Mouse (Mus musculus): ENCODE results near the gene Baz2a. TPM values are rescaled to one million over a fixed set of nuclear protein-coding genes. Genes with fewer than 3 reads are reported as not detected.
"Not testable (repeated sequence)": the region's sequence is repeated elsewhere in the genome, so short reads cannot be mapped to it uniquely, and the experiment has no call there.

Gene Baz2a
- polyA plus RNA-seq, 1 experiment from 2014 or later: 14.7 TPM

- WGBS: 9% methylated on average over 3 of the region's 3 CpGs
- H3K27ac ChIP-seq (replicated peaks): peak overlapping the region; percentile 95
- no peak for DNase-seq (ENCODE audit: low spot score)
- H3K9me3 ChIP-seq: no peaks in the 10 kb centered on the region
- H3K4me3 ChIP-seq: peak overlapping the region; percentile 99
- peaks cover 54% of the 10 kb centered on the region for H3K36me3 ChIP-seq (replicated peaks)
- no peaks in the 10 kb centered on the region for H3K27me3 ChIP-seq (replicated peaks; ENCODE audit: low read depth, poor library complexity, severe bottlenecking)
- H3K4me1 ChIP-seq: peaks cover 19% of the 10 kb centered on the region
Observed at GRCm38 (mm10) chr10:128084160-128084559, 7.2 kb upstream of the Baz2a start.

- Histone ChIP-seq H3K27me3 (replicated peaks; ENCODE audit: low read depth, poor library complexity, severe bottlenecking) (no peaks in the 10 kb centered on the region), H3K9me3 (no peaks in the 10 kb centered on the region), H3K4me1 (peaks cover 27% of the 10 kb centered on the region), H3K36me3 (replicated peaks) (peaks cover 72% of the 10 kb centered on the region), H3K27ac (replicated peaks) (no peak overlapping the region), H3K4me3 (no peak overlapping the region)
- 81% methylated on average over 6 of the region's 6 CpGs for WGBS
- peak; percentile 32 for DNase-seq (ENCODE audit: low spot score)
Observed at GRCm38 (mm10) chr10:128086391-128086790, 5.0 kb upstream of the Baz2a start.

- Histone ChIP-seq H3K4me1 (peaks cover 31% of the 10 kb centered on the region), H3K36me3 (replicated peaks) (peaks cover 72% of the 10 kb centered on the region)
- not testable (repeated sequence) for H3K27ac ChIP-seq (replicated peaks); DNase-seq (ENCODE audit: low spot score); H3K27me3 ChIP-seq (replicated peaks; ENCODE audit: low read depth, poor library complexity, severe bottlenecking); H3K4me3 ChIP-seq; H3K9me3 ChIP-seq
- 82% methylated on average over 2 of the region's 2 CpGs for WGBS
Observed at GRCm38 (mm10) chr10:128087216-128087615, 4.2 kb upstream of the Baz2a start.

DNA sequence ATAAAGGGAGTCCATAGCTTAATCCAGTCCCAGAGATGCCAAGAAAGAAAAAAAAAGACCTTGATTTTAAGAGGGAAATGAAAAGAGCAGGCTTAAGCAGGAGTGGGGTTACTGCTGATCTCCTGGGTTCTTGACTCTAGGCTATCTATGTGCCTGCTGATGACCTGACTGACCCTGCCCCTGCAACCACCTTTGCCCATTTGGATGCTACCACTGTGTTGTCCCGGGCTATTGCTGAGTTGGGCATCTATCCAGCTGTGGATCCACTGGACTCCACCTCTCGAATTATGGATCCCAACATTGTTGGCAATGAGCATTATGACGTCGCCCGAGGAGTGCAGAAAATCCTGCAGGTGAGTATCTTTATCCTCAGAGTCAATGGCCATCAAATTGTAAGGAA is 3.2 kb upstream of the Baz2a start:
- Histone ChIP-seq H3K4me3 (no peak overlapping the region), H3K36me3 (replicated peaks) (peaks cover 72% of the 10 kb centered on the region), H3K27me3 (replicated peaks; ENCODE audit: low read depth, poor library complexity, severe bottlenecking) (no peaks in the 10 kb centered on the region), H3K9me3 (no peaks in the 10 kb centered on the region), H3K27ac (replicated peaks) (no peak overlapping the region), H3K4me1 (peaks cover 36% of the 10 kb centered on the region)
- no peak for DNase-seq (ENCODE audit: low spot score)
- 95% methylated on average over 5 of the region's 5 CpGs for WGBS

GRCm38 (mm10) chr10:128089842-128090241 is 1.5 kb upstream of the Baz2a start:
- Histone ChIP-seq H3K9me3 (no peaks in the 10 kb centered on the region), H3K36me3 (replicated peaks) (peaks cover 61% of the 10 kb centered on the region)

GRCm38 (mm10) chr10:128090651-128091563 is 470 bp upstream of the Baz2a start:
- DNase-seq (ENCODE audit: low spot score): peak; percentile 87
- Histone ChIP-seq H3K9me3 (no peaks in the 10 kb centered on the region), H3K36me3 (replicated peaks) (peaks cover 50% of the 10 kb centered on the region), H3K27me3 (replicated peaks; ENCODE audit: low read depth, poor library complexity, severe bottlenecking) (no peaks in the 10 kb centered on the region), H3K27ac (replicated peaks) (peak overlapping the region; percentile 92), H3K4me3 (peak overlapping the region; percentile 90), H3K4me1 (peaks cover 52% of the 10 kb centered on the region)
- WGBS: 9% methylated on average over 14 of the region's 14 CpGs

More at GRCm38 (mm10) chr10:128089842-128090241, 1.5 kb upstream of the Baz2a start:
- no peaks in the 10 kb centered on the region for H3K27me3 ChIP-seq (replicated peaks; ENCODE audit: low read depth, poor library complexity, severe bottlenecking)
- WGBS: 71% methylated on average over 5 of the region's 5 CpGs
- peaks cover 46% of the 10 kb centered on the region for H3K4me1 ChIP-seq
- no peak overlapping the region for H3K4me3 ChIP-seq
- no peak overlapping the region for H3K27ac ChIP-seq (replicated peaks)
- no peak for DNase-seq (ENCODE audit: low spot score)

- no peaks in the 10 kb centered on the region for H3K9me3 ChIP-seq
- peak overlapping the region; percentile 92 for H3K27ac ChIP-seq (replicated peaks)
- H3K4me1 ChIP-seq: peaks cover 62% of the 10 kb centered on the region
- peaks cover 31% of the 10 kb centered on the region for H3K36me3 ChIP-seq (replicated peaks)
- under 1% methylated on average over 86 of the region's 88 CpGs for whole genome bisulfite sequencing
- H3K27me3 ChIP-seq (replicated peaks; ENCODE audit: low read depth, poor library complexity, severe bottlenecking): no peaks in the 10 kb centered on the region
- peak; percentile 86 for DNase-seq (ENCODE audit: low spot score)
- peak overlapping the region; percentile 90 for H3K4me3 ChIP-seq
Observed at GRCm38 (mm10) chr10:128092506-128093495, 1.4 kb downstream of the Baz2a start.

DNA sequence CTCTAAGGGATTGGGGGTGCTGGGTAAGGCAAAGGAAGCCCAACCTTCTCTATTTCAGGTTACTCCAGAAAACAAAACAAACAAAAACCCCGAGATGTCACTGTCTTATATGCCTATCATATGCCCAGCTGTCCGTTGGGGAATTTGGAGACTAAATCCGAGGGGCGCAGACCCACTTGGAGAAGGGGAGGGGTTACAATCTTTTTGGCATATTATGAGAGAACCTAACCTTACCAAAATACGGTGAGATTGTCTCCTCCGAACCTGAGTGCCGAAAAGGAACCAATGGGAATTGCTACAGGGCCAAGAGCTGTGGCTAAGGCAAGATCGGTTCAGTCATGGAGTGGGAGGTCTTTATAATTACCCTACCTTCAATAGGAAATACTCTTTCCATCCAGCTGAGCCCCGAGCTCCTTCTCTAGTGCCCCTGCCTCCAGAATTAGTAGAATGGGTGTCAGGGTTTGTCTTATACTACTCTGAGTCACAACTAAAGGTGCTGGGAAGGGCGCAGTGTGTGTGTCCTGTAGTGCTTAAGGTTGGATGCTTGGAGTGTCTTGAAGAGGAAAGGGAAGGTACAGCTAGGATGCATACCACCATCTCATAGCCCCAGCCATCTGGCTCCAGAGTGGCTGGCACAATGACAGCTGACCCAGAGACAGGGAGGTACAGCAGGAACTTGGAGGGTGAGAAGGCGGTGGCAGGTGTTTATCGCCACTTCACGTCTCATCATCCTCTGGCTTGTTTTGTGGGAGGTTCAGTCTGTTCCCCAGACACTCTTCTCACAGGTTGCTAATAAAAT is 2.3 kb downstream of the Baz2a start:
- peak; percentile 11 for DNase-seq (ENCODE audit: low spot score)
- Histone ChIP-seq H3K27ac (replicated peaks) (peak overlapping the region; percentile 92), H3K4me3 (peak overlapping the region; percentile 90), H3K36me3 (replicated peaks) (peaks cover 22% of the 10 kb centered on the region), H3K4me1 (peaks cover 69% of the 10 kb centered on the region), H3K9me3 (no peaks in the 10 kb centered on the region), H3K27me3 (replicated peaks; ENCODE audit: low read depth, poor library complexity, severe bottlenecking) (no peaks in the 10 kb centered on the region)
- WGBS: 29% methylated on average over 13 of the region's 13 CpGs

DNA sequence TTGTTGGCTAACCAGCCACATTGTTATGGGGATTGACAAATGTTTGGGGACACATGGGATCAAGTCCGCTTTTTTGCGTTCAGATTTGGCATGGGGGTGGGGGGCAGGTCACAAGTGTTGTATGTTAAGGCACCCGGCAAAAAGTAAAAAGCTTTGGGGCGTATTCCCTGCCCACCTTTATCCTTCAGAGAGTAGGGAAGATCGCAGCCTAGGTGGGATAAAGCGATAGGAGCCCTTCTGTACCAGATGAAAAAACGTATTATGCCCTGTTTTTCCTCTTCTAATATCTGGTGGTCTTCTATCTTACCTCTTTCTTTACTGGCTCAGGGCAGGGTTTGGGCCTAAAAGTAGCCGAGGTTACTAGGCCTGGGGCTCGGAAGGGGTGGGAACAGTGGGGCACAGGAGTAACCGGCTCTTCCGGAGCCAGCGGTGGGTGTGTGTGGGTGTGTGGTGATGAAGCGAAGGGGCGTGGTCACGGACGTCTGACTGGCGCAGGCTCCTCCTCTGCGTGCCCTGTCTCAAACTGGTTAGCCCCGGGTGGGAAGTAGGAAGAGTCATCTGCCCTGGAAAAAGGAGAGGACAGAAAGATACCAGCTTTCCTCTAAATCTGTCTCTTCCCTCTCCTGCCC is 3.1 kb downstream of the Baz2a start:
- H3K4me1 ChIP-seq: peaks cover 72% of the 10 kb centered on the region
- H3K36me3 ChIP-seq (replicated peaks): peaks cover 15% of the 10 kb centered on the region
- WGBS: 11% methylated on average over 19 of the region's 19 CpGs
- no peaks in the 10 kb centered on the region for H3K27me3 ChIP-seq (replicated peaks; ENCODE audit: low read depth, poor library complexity, severe bottlenecking)
- H3K9me3 ChIP-seq: no peaks in the 10 kb centered on the region
- H3K4me3 ChIP-seq: peak overlapping the region; percentile 90
- peak; percentile 89 for DNase-seq (ENCODE audit: low spot score)
- peak overlapping the region; percentile 51; the same call in 1 of the 2 replicates for H3K27ac ChIP-seq (replicated peaks)

DNA sequence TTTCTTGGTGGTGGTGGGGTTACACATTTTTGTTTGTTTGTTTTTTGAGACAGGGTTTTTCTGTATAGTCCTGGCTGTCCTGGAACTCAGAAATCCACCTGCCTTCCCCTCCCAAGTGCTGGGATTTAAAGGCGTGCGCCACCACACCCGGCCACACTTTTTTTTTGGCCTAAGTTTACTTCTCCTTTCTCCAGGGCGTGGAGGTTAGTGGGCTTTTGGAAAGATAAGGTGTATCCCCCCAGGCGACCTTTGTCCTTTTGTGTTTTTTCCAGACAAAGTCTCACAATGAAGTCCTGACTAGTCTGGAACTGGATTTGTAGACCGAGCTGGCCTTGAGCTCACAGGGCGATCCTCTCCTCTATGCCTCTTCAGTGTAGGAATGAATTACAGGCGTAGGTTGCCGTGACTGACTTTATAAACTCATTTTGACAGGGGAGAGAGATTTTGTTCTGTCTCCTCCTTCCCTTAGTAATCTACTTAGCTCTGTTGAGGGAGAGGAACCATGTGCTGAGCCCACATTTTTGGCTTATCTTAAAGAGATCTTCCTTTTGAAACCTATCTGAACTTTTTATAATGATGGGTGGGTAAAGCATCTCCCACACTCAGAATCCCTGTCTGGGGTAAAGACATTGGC is 3.7 kb downstream of the Baz2a start:
- DNase-seq (ENCODE audit: low spot score): no peak
- Histone ChIP-seq H3K36me3 (replicated peaks) (peaks cover 13% of the 10 kb centered on the region), H3K4me3 (peak overlapping the region; percentile 90), H3K27ac (replicated peaks) (peak overlapping the region; percentile 51; the same call in 1 of the 2 replicates), H3K4me1 (peaks cover 72% of the 10 kb centered on the region), H3K9me3 (no peaks in the 10 kb centered on the region), H3K27me3 (replicated peaks; ENCODE audit: low read depth, poor library complexity, severe bottlenecking) (no peaks in the 10 kb centered on the region)
- WGBS: 27% methylated on average over 9 of the region's 9 CpGs

GRCm38 (mm10) chr10:128096313-128096692 is 4.9 kb downstream of the Baz2a start:
- H3K4me1 ChIP-seq: peaks cover 64% of the 10 kb centered on the region
- peaks cover 7% of the 10 kb centered on the region; the same call in 1 of the 2 replicates for H3K36me3 ChIP-seq (replicated peaks)
- H3K27me3 ChIP-seq (replicated peaks; ENCODE audit: low read depth, poor library complexity, severe bottlenecking): no peaks in the 10 kb centered on the region
- no peaks in the 10 kb centered on the region for H3K9me3 ChIP-seq
- peak overlapping the region; percentile 94; the same call in 1 of the 2 replicates for H3K27ac ChIP-seq (replicated peaks)
- DNase-seq (ENCODE audit: low spot score): no peak
- H3K4me3 ChIP-seq: peak overlapping the region; percentile 98
- WGBS: 21% methylated on average over 4 of the region's 4 CpGs

All from embryonic facial prominence, embryonic 10.5 days (tissue).